Mouse (Mus musculus): Measurements from ENCODE around the gene Notch2. TPM values are rescaled to one million over a fixed set of nuclear protein-coding genes. Genes with fewer than 3 reads are reported as not detected.

Gene Notch2
- polyA plus RNA-seq, 1 experiment from 2014 or later = 18.3 TPM

- ATAC-seq = peak; percentile 65
- H3K4me3 ChIP-seq (ENCODE audit: low read depth, low read length) = no peak overlapping the region
These were observed 41.1 kb upstream of the Notch2 start for GRCm38 (mm10) chr3:97972200-97972599.

DNA sequence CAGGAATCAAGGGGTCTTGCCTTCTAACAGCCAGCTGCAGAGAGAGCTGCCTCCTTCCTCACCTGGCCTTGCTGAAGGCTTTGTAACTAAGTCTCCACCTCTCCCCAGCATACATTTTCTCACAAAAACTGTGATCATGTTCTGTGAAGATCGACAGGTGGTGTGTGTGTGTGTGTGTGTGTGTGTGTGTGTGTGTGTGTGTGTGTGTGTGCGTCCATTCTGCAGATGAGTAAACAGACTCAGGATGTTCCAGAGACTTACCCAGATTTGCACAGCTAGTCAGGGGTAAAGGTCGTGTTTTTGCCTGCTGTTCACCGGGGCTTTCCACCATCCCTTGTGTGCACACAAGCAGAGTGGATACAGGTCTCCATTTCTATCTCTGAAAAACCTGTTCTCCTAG is 40.6 kb upstream of the Notch2 start:
- Histone ChIP-seq H3K4me3 (ENCODE audit: low read depth, low read length) (no peak overlapping the region), H3K9ac (replicated peaks; ENCODE audit: low read depth) (no peak overlapping the region), H3K4me1 (ENCODE audit: insufficient read depth, low read depth, low read length) (0 out of 2 replicates have a peak, but pooled peaks cover 2% of the 10 kb centered on the region), H3K27me3 (replicated peaks; ENCODE audit: insufficient read depth, low read length) (no peaks in the 10 kb centered on the region), H3K4me2 (replicated peaks; ENCODE audit: low read depth, low read length) (no peak overlapping the region), H3K9me3 (ENCODE audit: low read length) (no peaks in the 10 kb centered on the region), H3K36me3 (ENCODE audit: insufficient read depth, low read length) (no peaks in the 10 kb centered on the region), H3K27ac (ENCODE audit: low read length) (peak overlapping the region; percentile 28; the same call in 1 of the 2 replicates)
- no peak for ATAC-seq
- TF ChIP-seq EP300 (IDR thresholded peaks at IDR 0.05) (no peak), CTCF (IDR thresholded peaks at IDR 0.05) (no peak)
- DNase-seq (ENCODE audit: low spot score) = no peak
- 33% methylated on average over 4 of the region's 4 CpGs for WGBS

More at GRCm38 (mm10) chr3:97972200-97972599, 41.1 kb upstream of the Notch2 start:
- WGBS = 26% methylated on average over 5 of the region's 5 CpGs
- H3K9me3 ChIP-seq (ENCODE audit: low read length) = no peaks in the 10 kb centered on the region
- no peak overlapping the region for H3K4me2 ChIP-seq (replicated peaks; ENCODE audit: low read depth, low read length)
- no peak overlapping the region for H3K9ac ChIP-seq (replicated peaks; ENCODE audit: low read depth)
- TF ChIP-seq EP300 (IDR thresholded peaks at IDR 0.05) = peak; percentile 76
- TF ChIP-seq CTCF (IDR thresholded peaks at IDR 0.05) = no peak
- H3K27ac ChIP-seq (ENCODE audit: low read length) = no peak overlapping the region
- DNase-seq (ENCODE audit: low spot score) = no peak
- H3K4me1 ChIP-seq (ENCODE audit: insufficient read depth, low read depth, low read length) = 0 out of 2 replicates have a peak, but pooled peaks cover 2% of the 10 kb centered on the region
- no peaks in the 10 kb centered on the region for H3K27me3 ChIP-seq (replicated peaks; ENCODE audit: insufficient read depth, low read length)
- no peaks in the 10 kb centered on the region for H3K36me3 ChIP-seq (ENCODE audit: insufficient read depth, low read length)

GRCm38 (mm10) chr3:97973306-97973705 is 40.0 kb upstream of the Notch2 start:
- WGBS = 14% methylated on average over 2 of the region's 2 CpGs
- Histone ChIP-seq H3K9ac (replicated peaks; ENCODE audit: low read depth) (no peak overlapping the region), H3K27ac (ENCODE audit: low read length) (peak overlapping the region; percentile 49), H3K4me2 (replicated peaks; ENCODE audit: low read depth, low read length) (no peak overlapping the region), H3K9me3 (ENCODE audit: low read length) (no peaks in the 10 kb centered on the region), H3K27me3 (replicated peaks; ENCODE audit: insufficient read depth, low read length) (no peaks in the 10 kb centered on the region), H3K36me3 (ENCODE audit: insufficient read depth, low read length) (no peaks in the 10 kb centered on the region), H3K4me1 (ENCODE audit: insufficient read depth, low read depth, low read length) (0 out of 2 replicates have a peak, but pooled peaks cover 2% of the 10 kb centered on the region), H3K4me3 (ENCODE audit: low read depth, low read length) (no peak overlapping the region)
- ATAC-seq = peak; percentile 24
- peak; percentile 82 for DNase-seq (ENCODE audit: low spot score)
- TF ChIP-seq EP300 (IDR thresholded peaks at IDR 0.05) (0 out of 2 replicates have a peak, but pooled peaks have one; percentile 52), CTCF (IDR thresholded peaks at IDR 0.05) (no peak)

- H3K9me3 ChIP-seq (ENCODE audit: low read length) = no peaks in the 10 kb centered on the region
- no peak overlapping the region for H3K4me2 ChIP-seq (replicated peaks; ENCODE audit: low read depth, low read length)
- H3K4me3 ChIP-seq (ENCODE audit: low read depth, low read length) = no peak overlapping the region
- WGBS = 33% methylated on average over 6 of the region's 6 CpGs
- TF ChIP-seq CTCF (IDR thresholded peaks at IDR 0.05) (no peak), EP300 (IDR thresholded peaks at IDR 0.05) (peak; percentile 61)
- H3K4me1 ChIP-seq (ENCODE audit: insufficient read depth, low read depth, low read length) = 0 out of 2 replicates have a peak, but pooled peaks cover 2% of the 10 kb centered on the region
- no peaks in the 10 kb centered on the region for H3K36me3 ChIP-seq (ENCODE audit: insufficient read depth, low read length)
- ATAC-seq (peak; percentile 44), DNase-seq (ENCODE audit: low spot score) (peak; percentile 51)
- peak overlapping the region; percentile 47; the same call in 1 of the 2 replicates for H3K27ac ChIP-seq (ENCODE audit: low read length)
- no peaks in the 10 kb centered on the region for H3K27me3 ChIP-seq (replicated peaks; ENCODE audit: insufficient read depth, low read length)
- no peak overlapping the region for H3K9ac ChIP-seq (replicated peaks; ENCODE audit: low read depth)
These were observed 39.0 kb upstream of the Notch2 start for GRCm38 (mm10) chr3:97974197-97974770.

- WGBS = 48% methylated on average over 6 of the region's 6 CpGs
- ATAC-seq = no peak
These were observed 36.6 kb upstream of the Notch2 start for GRCm38 (mm10) chr3:97976706-97977105.

DNA sequence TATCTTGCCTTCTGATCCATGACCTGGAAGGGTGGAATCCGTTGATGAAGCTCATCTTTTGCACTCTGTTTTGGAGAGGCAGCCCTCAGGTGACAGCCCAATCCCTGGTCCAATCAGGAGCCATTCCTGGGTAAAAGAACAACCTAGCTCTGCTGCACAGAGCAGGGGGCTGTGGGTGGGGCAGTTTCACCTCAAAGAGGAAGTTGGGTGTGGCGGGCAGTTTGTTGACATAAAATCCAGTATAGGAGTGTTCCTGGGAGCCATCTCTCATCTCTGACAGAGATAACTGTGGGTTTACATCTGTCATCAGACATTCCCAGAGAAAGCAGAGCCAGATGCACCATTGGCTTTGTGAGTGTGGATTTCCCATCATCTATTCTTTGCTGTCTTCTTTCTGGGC is 34.6 kb upstream of the Notch2 start:
- WGBS = 64% methylated on average over 2 of the region's 2 CpGs
- Histone ChIP-seq H3K4me2 (replicated peaks; ENCODE audit: low read depth, low read length) (no peak overlapping the region), H3K9ac (replicated peaks; ENCODE audit: low read depth) (no peak overlapping the region), H3K9me3 (ENCODE audit: low read length) (no peaks in the 10 kb centered on the region), H3K4me3 (ENCODE audit: low read depth, low read length) (no peak overlapping the region), H3K4me1 (ENCODE audit: insufficient read depth, low read depth, low read length) (0 out of 2 replicates have a peak, but pooled peaks cover 2% of the 10 kb centered on the region), H3K27me3 (replicated peaks; ENCODE audit: insufficient read depth, low read length) (no peaks in the 10 kb centered on the region), H3K27ac (ENCODE audit: low read length) (no peak overlapping the region), H3K36me3 (ENCODE audit: insufficient read depth, low read length) (no peaks in the 10 kb centered on the region)
- TF ChIP-seq EP300 (IDR thresholded peaks at IDR 0.05) (no peak), CTCF (IDR thresholded peaks at IDR 0.05) (no peak)
- ATAC-seq (no peak), DNase-seq (ENCODE audit: low spot score) (no peak)

More at GRCm38 (mm10) chr3:97976706-97977105, 36.6 kb upstream of the Notch2 start:
- Histone ChIP-seq H3K4me2 (replicated peaks; ENCODE audit: low read depth, low read length) (no peak overlapping the region), H3K36me3 (ENCODE audit: insufficient read depth, low read length) (no peaks in the 10 kb centered on the region), H3K4me3 (ENCODE audit: low read depth, low read length) (no peak overlapping the region), H3K27me3 (replicated peaks; ENCODE audit: insufficient read depth, low read length) (no peaks in the 10 kb centered on the region), H3K9ac (replicated peaks; ENCODE audit: low read depth) (no peak overlapping the region), H3K4me1 (ENCODE audit: insufficient read depth, low read depth, low read length) (0 out of 2 replicates have a peak, but pooled peaks cover 2% of the 10 kb centered on the region), H3K27ac (ENCODE audit: low read length) (no peak overlapping the region), H3K9me3 (ENCODE audit: low read length) (no peaks in the 10 kb centered on the region)
- peak; percentile 43 for DNase-seq (ENCODE audit: low spot score)
- TF ChIP-seq EP300 (IDR thresholded peaks at IDR 0.05) (no peak), CTCF (IDR thresholded peaks at IDR 0.05) (no peak)

Measured in lung, postnatal 0 days (tissue).